Mouse (Mus musculus) CH12.LX (cell line): ENCODE results near the gene Avp.

ENCODE experiments used
- BHLHE40 ChIP-seq: IDR thresholded peaks from 2 replicates; pipeline ENCODE4 v1.6.1; 2011; ENCODE audit warnings: mild to moderate bottlenecking, low read depth, low read length, improper control_type of control experiment
- CHD2 ChIP-seq: IDR thresholded peaks from 2 replicates; pipeline ENCODE4 v1.6.1; 2011; ENCODE audit warnings: low read length, improper control_type of control experiment
- CTCF ChIP-seq, 2 experiments: IDR thresholded peaks in 1 of 2; conservative IDR thresholded peaks in 1 of 2; 2 replicates each; pipeline ENCODE4 v1.5.1; 2011 to 2012; ENCODE audit warnings: low read depth in 2 of 2, low read length in 2 of 2, improper control_type of control experiment in 1 of 2, inconsistent platforms in 1 of 2, mild to moderate bottlenecking in 1 of 2, moderate library complexity in 1 of 2
- EP300 ChIP-seq: IDR thresholded peaks from 2 replicates; pipeline ENCODE4 v1.6.1; 2011; ENCODE audit warnings: low read length, improper control_type of control experiment
- ETS1 ChIP-seq: conservative IDR thresholded peaks from 2 replicates; pipeline ENCODE4 v1.6.1; 2012; ENCODE audit warnings: low read depth, mild to moderate bottlenecking, inconsistent platforms, low read length, improper control_type of control experiment, moderate library complexity
- GABPA ChIP-seq: IDR thresholded peaks from 2 replicates; pipeline ENCODE4 v1.6.1; 2012; ENCODE audit warnings: low read depth, low read length, improper control_type of control experiment, inconsistent platforms; ENCODE audit not compliant: insufficient replicate concordance
- MEF2A ChIP-seq: IDR thresholded peaks from 2 replicates; pipeline ENCODE4 v1.6.1; 2014; ENCODE audit warnings: low read depth, mild to moderate bottlenecking, inconsistent platforms, low read length, improper control_type of control experiment, borderline replicate concordance
- POLR2A ChIP-seq: IDR thresholded peaks from 2 replicates; pipeline ENCODE4 v1.6.1; 2011; ENCODE audit warnings: low read depth, mild to moderate bottlenecking, improper control_type of control experiment, low read length
- RCOR1 ChIP-seq: conservative IDR thresholded peaks from 2 replicates; pipeline ENCODE4 v1.6.1; 2012; ENCODE audit warnings: low read depth, mild to moderate bottlenecking, inconsistent platforms, low read length, improper control_type of control experiment
- TBP ChIP-seq: conservative IDR thresholded peaks from 2 replicates; pipeline ENCODE4 v1.6.1; 2011; ENCODE audit warnings: low read depth, low read length, improper control_type of control experiment
- UBTF ChIP-seq: IDR thresholded peaks from 2 replicates; pipeline ENCODE4 v1.6.1; 2012; ENCODE audit warnings: low read depth, mild to moderate bottlenecking, inconsistent platforms, low read length, improper control_type of control experiment, moderate library complexity
- USF2 ChIP-seq: conservative IDR thresholded peaks from 2 replicates; pipeline ENCODE4 v1.6.1; 2011; ENCODE audit warnings: low read depth, low read length, improper control_type of control experiment

DNA sequence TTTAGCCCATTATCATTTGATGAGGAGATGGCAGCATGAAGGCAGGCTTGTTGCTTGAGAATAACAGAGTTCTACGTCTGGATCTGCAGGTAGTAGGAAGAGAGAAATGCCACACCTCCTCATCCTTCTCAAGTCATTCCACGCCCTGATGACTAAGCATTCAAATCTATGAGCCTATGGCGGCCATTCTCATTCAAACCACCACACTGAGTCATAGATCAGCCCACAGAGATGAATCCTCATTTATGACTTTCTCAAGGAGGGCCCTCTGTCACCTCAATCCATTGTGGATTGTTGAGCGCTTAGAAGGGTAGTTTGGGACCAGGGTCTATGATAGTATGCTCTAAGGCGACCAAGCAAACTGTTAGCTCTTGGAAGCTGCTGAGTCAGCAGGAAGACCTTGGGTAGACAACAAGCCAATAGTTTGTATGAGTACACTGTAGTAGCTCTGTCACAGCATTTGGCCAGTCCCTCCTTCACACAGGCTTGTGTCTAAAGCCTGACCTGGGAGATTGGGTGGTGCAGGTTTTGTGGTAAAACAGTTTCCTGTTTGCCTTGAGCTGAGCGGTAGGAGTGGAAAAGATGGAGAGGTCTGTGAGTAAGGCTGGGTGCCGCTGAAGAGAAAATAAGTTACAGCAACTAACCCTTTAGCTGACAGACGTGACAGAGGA is 43.3 kb downstream of the Avp start:
- no peak for TF ChIP-seq GABPA
- TF ChIP-seq CTCF (conservative IDR thresholded peaks at IDR 0.05 in 1 of 2, IDR thresholded peaks at IDR 0.05 in 1 of 2; ENCODE audit: low read depth in 2 of 2, low read length in 2 of 2): no peak
- TF ChIP-seq BHLHE40: no peak
- no peak for TF ChIP-seq UBTF
- no peak for TF ChIP-seq POLR2A
- TF ChIP-seq ETS1: no peak
- TF ChIP-seq EP300: no peak
- TF ChIP-seq RCOR1: no peak
- TF ChIP-seq CHD2: no peak
- TF ChIP-seq TBP: no peak
- no peak for TF ChIP-seq MEF2A
- TF ChIP-seq USF2: no peak
